9 mouse cellular contexts compared by ENCODE assay signal in the genomic region with DNA sequence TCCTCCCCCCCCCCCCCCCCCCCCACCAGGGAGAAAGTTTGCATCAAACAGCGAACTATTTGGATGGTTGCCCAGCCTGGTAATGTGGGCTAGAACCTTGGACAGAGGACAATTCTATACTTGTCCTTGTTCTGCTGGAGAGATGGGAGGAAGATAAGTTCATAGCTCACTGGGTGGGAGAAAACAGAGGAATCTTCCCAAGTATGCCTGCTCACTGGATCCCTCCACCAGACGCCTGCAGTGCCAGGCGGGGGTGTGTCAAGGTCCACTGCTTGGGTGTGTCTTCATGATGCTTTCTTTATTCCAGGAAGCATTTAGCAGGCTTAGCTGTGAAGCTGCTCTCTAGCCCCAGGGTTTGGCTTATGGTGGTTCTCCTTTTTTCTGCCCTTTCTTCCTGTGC. TPM values are rescaled to one million over a fixed set of nuclear protein-coding genes. Genes with fewer than 3 reads are reported as not detected.
A peak's percentile ranks its signal among the peaks of the same experiment; 100 is the strongest.
DNase-seq lines count a peak whose midpoint lies in the region; ATAC-seq and TF ChIP-seq lines count a peak whose summit lies in the region.
"Had no signal": no experiment of that assay in that cellular context is flagged by ENCODE, and none has a peak within 500 bp of the region (broad histone marks: within the 10 kb centered on the region; RNA-seq: fewer than 3 reads in every experiment).

No protein-coding gene starts in this region.

- H3K4me3 ChIP-seq in hindbrain, embryonic 14.5 days (replicated peaks; ENCODE audit: low read length), result no peak overlapping the region
- H3K4me3 ChIP-seq in lung, postnatal 0 days (ENCODE audit: low read depth, low read length), result no peak overlapping the region
- no peak overlapping the region for H3K4me3 ChIP-seq in stomach, embryonic 16.5 days (replicated peaks; ENCODE audit: low read length)
- H3K4me3 ChIP-seq: limb, embryonic 13.5 days had no signal

- 0 out of 2 replicates have a peak overlapping the region, but pooled peaks have one; percentile 8 for H3K4me2 ChIP-seq in hindbrain, embryonic 14.5 days (replicated peaks)
- H3K4me2 ChIP-seq in lung, postnatal 0 days (replicated peaks; ENCODE audit: low read depth, low read length), result peak overlapping the region; percentile 5; the same call in 1 of the 2 replicates
- no peak overlapping the region for H3K4me2 ChIP-seq in stomach, embryonic 16.5 days (ENCODE audit: low read depth, low read length)
- H3K4me2 ChIP-seq: limb, embryonic 13.5 days had no signal

- no peak for ATAC-seq in hindbrain, embryonic 14.5 days (ENCODE audit: low FRiP score)
- ATAC-seq in lung, postnatal 0 days, result peak; percentile 29; the same call in 1 of the 2 replicates
- ATAC-seq in stomach, embryonic 16.5 days (ENCODE audit: insufficient read depth, low FRiP score), result no peak

- H3K4me1 ChIP-seq in hindbrain, embryonic 14.5 days (replicated peaks; ENCODE audit: control insufficient read depth, insufficient read depth, low read length), result peaks cover 50% of the 10 kb centered on the region
- H3K4me1 ChIP-seq in lung, postnatal 0 days (ENCODE audit: insufficient read depth, low read depth, low read length), result peaks cover 26% of the 10 kb centered on the region; the same call in 1 of the 2 replicates
- peaks cover 79% of the 10 kb centered on the region for H3K4me1 ChIP-seq in stomach, embryonic 16.5 days (ENCODE audit: control insufficient read depth, insufficient read depth, low read length)

- no peak for TF ChIP-seq EP300 in lung, postnatal 0 days (IDR thresholded peaks at IDR 0.05)

- H3K27ac ChIP-seq in hindbrain, embryonic 14.5 days, result peak overlapping the region; percentile 61
- peak overlapping the region; percentile 4 for H3K27ac ChIP-seq in lung, postnatal 0 days (ENCODE audit: low read length)
- peak overlapping the region; percentile 25; the same call in 1 of the 2 replicates for H3K27ac ChIP-seq in stomach, embryonic 16.5 days (ENCODE audit: low read length)
- H3K27ac ChIP-seq: limb, embryonic 13.5 days had no signal

- 22% methylated on average over 3 of the region's 3 CpGs for WGBS in hindbrain, embryonic 14.5 days
- whole genome bisulfite sequencing in lung, postnatal 0 days, result 11% methylated on average over 3 of the region's 3 CpGs
- WGBS in stomach, embryonic 16.5 days, result 9% methylated on average over 3 of the region's 3 CpGs

- DNase-seq in frontal cortex, postnatal 36 days (ENCODE audit: low spot score in 2 of 2), result peak; percentile 47 to 53
- no peak for DNase-seq in frontal cortex, postnatal 25 days (ENCODE audit: low spot score in 2 of 2)
- peak; percentile 83 for DNase-seq in 3T3-L1 (ENCODE audit: low read depth, low spot score)
- DNase-seq in brain, adult 2 months (ENCODE audit: low read depth, low spot score), result peak; percentile 67
- no peak for DNase-seq in hindbrain, embryonic 14.5 days (ENCODE audit: low spot score)
- DNase-seq in lung, postnatal 0 days (ENCODE audit: low spot score), result peak; percentile 66
- no peak for DNase-seq in layer of hippocampus, adult 8-10 months (ENCODE audit: low spot score in 2 of 2)

- H3K27me3 ChIP-seq in hindbrain, embryonic 14.5 days (ENCODE audit: control insufficient read depth, insufficient read depth, low read length), result no peaks in the 10 kb centered on the region
- H3K27me3 ChIP-seq in lung, postnatal 0 days (replicated peaks; ENCODE audit: insufficient read depth, low read length), result no peaks in the 10 kb centered on the region
- no peaks in the 10 kb centered on the region for H3K27me3 ChIP-seq in stomach, embryonic 16.5 days (ENCODE audit: control insufficient read depth, insufficient read depth, low read length)
- H3K27me3 ChIP-seq: limb, embryonic 13.5 days had no signal

- no peaks in the 10 kb centered on the region for H3K9me3 ChIP-seq in hindbrain, embryonic 14.5 days (ENCODE audit: control insufficient read depth, low read length)
- H3K9me3 ChIP-seq in lung, postnatal 0 days (ENCODE audit: low read length), result no peaks in the 10 kb centered on the region
- no peaks in the 10 kb centered on the region for H3K9me3 ChIP-seq in stomach, embryonic 16.5 days (replicated peaks; ENCODE audit: control insufficient read depth, low read length)
- H3K9me3 ChIP-seq: limb, embryonic 13.5 days had no signal

- no peak for TF ChIP-seq CTCF in lung, postnatal 0 days (IDR thresholded peaks at IDR 0.05)

- H3K36me3 ChIP-seq in hindbrain, embryonic 14.5 days (replicated peaks; ENCODE audit: control insufficient read depth, insufficient read depth), result no peaks in the 10 kb centered on the region
- H3K36me3 ChIP-seq in lung, postnatal 0 days (ENCODE audit: insufficient read depth, low read length), result no peaks in the 10 kb centered on the region
- no peaks in the 10 kb centered on the region for H3K36me3 ChIP-seq in stomach, embryonic 16.5 days (ENCODE audit: control insufficient read depth, insufficient read depth, low read length)
- H3K36me3 ChIP-seq: limb, embryonic 13.5 days had no signal

- no peak overlapping the region for H3K9ac ChIP-seq in hindbrain, embryonic 14.5 days
- H3K9ac ChIP-seq in lung, postnatal 0 days (replicated peaks; ENCODE audit: low read depth), result no peak overlapping the region
- H3K9ac ChIP-seq in stomach, embryonic 16.5 days (ENCODE audit: low read length), result no peak overlapping the region
- H3K9ac ChIP-seq: limb, embryonic 13.5 days had no signal

RNA-seq across cellular contexts. Expression of a gene that starts 34.5 kb away (rescaled TPM):
- polyA plus RNA-seq in hindbrain, embryonic 14.5 days (2014; fragmentation: Nextera tagmentation; extraction: Ambion mirVana), result 155 and 163 TPM in 2 replicates
- polyA plus RNA-seq in lung, postnatal 0 days (2015; fragmentation: Nextera tagmentation; extraction: Ambion mirVana), result 49.1 and 58.6 TPM in 2 replicates
- polyA plus RNA-seq in stomach, embryonic 16.5 days (2015; fragmentation: Nextera tagmentation; extraction: Ambion mirVana), result 134 and 146 TPM in 2 replicates
- total RNA-seq in layer of hippocampus, adult 8-10 months (2022), result 100 to 1,000 TPM; 105 to 119 (median 113) TPM

Comparison
In these comparisons a context has a peak if more than half of its experiments do, and no peak if none do; other contexts are left out.
1. DNase-seq: peak in frontal cortex, postnatal 36 days (2 of 2), 3T3-L1 (single experiment), brain, adult 2 months (single experiment) and lung, postnatal 0 days (single experiment); none in frontal cortex, postnatal 25 days (0 of 2), hindbrain, embryonic 14.5 days (single experiment) and layer of hippocampus, adult 8-10 months (0 of 2).
2. H3K27ac ChIP-seq: peak in every context shown above with its lines; median percentile 61 in hindbrain, embryonic 14.5 days; 25 in stomach, embryonic 16.5 days; 4 in lung, postnatal 0 days.